Mouse (Mus musculus) heart, adult 2 months (tissue): ENCODE measurements around the gene Mrgbp. TPM values are rescaled to one million over a fixed set of nuclear protein-coding genes. Genes with fewer than 3 reads are reported as not detected.

Source experiments
- DNase-seq, 2 experiments: peaks; one replicate each; pipeline ENCODE4 v3.0.0; 2021
- H3K27ac ChIP-seq: fragments of 200-600 bp; 2 replicates; pipeline ENCODE4 v1.8.1; 2022
- H3K27me3 ChIP-seq: fragments of 200-500 bp; 2 replicates; pipeline ENCODE4 v1.6.1; 2012; ENCODE audit warnings: mild to moderate bottlenecking, low read length, inconsistent platforms, mixed read lengths; ENCODE audit not compliant: control insufficient read depth, insufficient read depth
- H3K36me3 ChIP-seq: fragments of 200-500 bp; 2 replicates; pipeline ENCODE4 v1.6.1; 2012; ENCODE audit warnings: low read length, inconsistent platforms; ENCODE audit not compliant: control insufficient read depth, insufficient read depth
- H3K4me1 ChIP-seq: fragments of 200-500 bp; 2 replicates; pipeline ENCODE4 v1.6.1; 2011; ENCODE audit warnings: low read length; ENCODE audit not compliant: control insufficient read depth, insufficient read depth
- H3K4me3 ChIP-seq: fragments of 200-600 bp; 2 replicates; pipeline ENCODE4 v1.8.1; 2022
- H3K79me2 ChIP-seq: fragments of 200-500 bp; replicated peaks from 2 replicates; pipeline ENCODE4 v1.6.1; 2012; ENCODE audit warnings: mild to moderate bottlenecking, inconsistent platforms, low read length, moderate library complexity, mixed read lengths; ENCODE audit not compliant: control insufficient read depth, insufficient read depth
- H3K9ac ChIP-seq: fragments of 200-500 bp; 2 replicates; pipeline ENCODE4 v1.6.1; 2012; ENCODE audit warnings: low read depth, mild to moderate bottlenecking, control low read depth, inconsistent platforms, low read length, mixed read lengths
- CTCF ChIP-seq: fragments of 200-600 bp; IDR thresholded peaks from 2 replicates; pipeline ENCODE4 v1.8.1; 2022; ENCODE audit warnings: antibody characterized with exemption, mild to moderate bottlenecking, moderate library complexity
- EP300 ChIP-seq: fragments of 200-500 bp; IDR thresholded peaks from 2 replicates; pipeline ENCODE4 v1.6.1; 2011; ENCODE audit warnings: low read depth, low read length, control low read depth; ENCODE audit not compliant: insufficient read depth
- POLR2A ChIP-seq: fragments of 200-500 bp; IDR thresholded peaks from 2 replicates; pipeline ENCODE4 v1.6.1; 2011; ENCODE audit warnings: mild to moderate bottlenecking, low read depth, low read length, control low read depth; ENCODE audit not compliant: insufficient read depth
- WGBS: fragments of 180-500 bp; shearing (Covaris S2); methylation state at CpG from one replicate; pipeline ENCODE4 v1.1.7; 2018; 5-methylcytosine and 5-hydroxymethylcytosine counted together
- intact Hi-C: fragments of 180-260 bp; cut with DNase I; formaldehyde crosslinking; loops from one replicate; pipeline ENCODE4 v1.15.1; 2025
- polyA plus RNA-seq: library from polyadenylated mRNA; depleted of rRNA; stranded (reverse); fragments of >200 nt; gene quantifications from 2 replicates; pipeline ENCODE4 v1.2.3, GENCODE M21; 2012
- total RNA-seq, 2 experiments: library from RNA; stranded (reverse); gene quantifications; 2 replicates each; pipeline ENCODE4 v1.2.3; 2021

The Mrgbp gene
- total and polyA plus RNA-seq, 3 experiments = 14.7 to 15.7 (median 15.5) TPM

DNA sequence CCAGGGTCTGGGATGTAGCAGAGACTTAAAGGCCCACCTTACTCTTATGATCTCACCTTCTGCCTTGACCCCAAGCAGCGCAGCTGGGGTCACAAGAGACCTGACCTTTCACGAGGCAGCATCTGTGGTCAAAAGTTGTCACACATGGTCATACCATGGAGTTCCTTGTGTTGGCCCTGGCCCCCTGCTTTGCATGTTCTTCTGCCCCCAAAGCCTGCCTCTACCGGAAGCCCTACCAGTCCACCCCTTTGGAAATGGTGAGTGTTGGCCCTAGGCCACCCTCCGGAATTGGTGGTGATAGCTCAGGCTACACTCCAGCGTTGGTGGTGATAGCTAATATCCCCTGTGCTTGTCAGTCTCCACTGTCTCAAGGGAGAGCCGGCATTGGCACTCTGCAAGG is 17.8 kb upstream of the Mrgbp start:
- H3K27me3 ChIP-seq = no peaks in the 10 kb centered on the region
- no peak for DNase-seq
- intact Hi-C loops = no loop called here
- no peaks in the 10 kb centered on the region for H3K4me1 ChIP-seq
- no peaks in the 10 kb centered on the region for H3K36me3 ChIP-seq
- H3K9ac ChIP-seq = no peak overlapping the region
- no peak overlapping the region for H3K4me3 ChIP-seq
- 47% methylated on average over 6 of the region's 6 CpGs for WGBS
- H3K79me2 ChIP-seq = no peaks in the 10 kb centered on the region
- TF ChIP-seq POLR2A (no peak), EP300 (no peak), CTCF (no peak)
- no peak overlapping the region for H3K27ac ChIP-seq

DNA sequence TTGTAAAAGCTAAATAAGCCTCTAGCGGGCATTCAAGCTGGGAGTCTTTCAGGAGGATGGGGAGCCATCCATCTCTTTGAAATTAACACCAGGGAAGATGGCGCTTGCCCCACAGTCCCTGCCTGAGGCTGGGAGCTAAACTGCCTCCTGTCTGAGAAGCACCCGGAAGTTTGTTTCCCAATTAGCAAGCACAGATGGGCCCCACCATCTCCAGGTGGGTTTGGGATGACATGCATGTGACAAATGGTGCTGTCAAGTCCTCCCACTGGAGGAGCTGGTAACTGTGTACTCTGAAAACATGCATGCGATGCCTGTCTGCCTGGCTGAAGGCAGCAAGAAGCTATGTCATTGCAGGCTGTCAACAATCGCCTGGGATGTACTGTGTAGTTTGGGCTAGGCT is 17.3 kb upstream of the Mrgbp start:
- Histone ChIP-seq H3K27ac (no peak overlapping the region), H3K27me3 (no peaks in the 10 kb centered on the region), H3K9ac (no peak overlapping the region), H3K4me1 (no peaks in the 10 kb centered on the region), H3K36me3 (no peaks in the 10 kb centered on the region), H3K4me3 (no peak overlapping the region), H3K79me2 (no peaks in the 10 kb centered on the region)
- intact Hi-C loops = no loop called here
- TF ChIP-seq EP300 (no peak), CTCF (no peak), POLR2A (no peak)
- 52% methylated on average over 5 of the region's 5 CpGs for WGBS
- DNase-seq = no peak

DNA sequence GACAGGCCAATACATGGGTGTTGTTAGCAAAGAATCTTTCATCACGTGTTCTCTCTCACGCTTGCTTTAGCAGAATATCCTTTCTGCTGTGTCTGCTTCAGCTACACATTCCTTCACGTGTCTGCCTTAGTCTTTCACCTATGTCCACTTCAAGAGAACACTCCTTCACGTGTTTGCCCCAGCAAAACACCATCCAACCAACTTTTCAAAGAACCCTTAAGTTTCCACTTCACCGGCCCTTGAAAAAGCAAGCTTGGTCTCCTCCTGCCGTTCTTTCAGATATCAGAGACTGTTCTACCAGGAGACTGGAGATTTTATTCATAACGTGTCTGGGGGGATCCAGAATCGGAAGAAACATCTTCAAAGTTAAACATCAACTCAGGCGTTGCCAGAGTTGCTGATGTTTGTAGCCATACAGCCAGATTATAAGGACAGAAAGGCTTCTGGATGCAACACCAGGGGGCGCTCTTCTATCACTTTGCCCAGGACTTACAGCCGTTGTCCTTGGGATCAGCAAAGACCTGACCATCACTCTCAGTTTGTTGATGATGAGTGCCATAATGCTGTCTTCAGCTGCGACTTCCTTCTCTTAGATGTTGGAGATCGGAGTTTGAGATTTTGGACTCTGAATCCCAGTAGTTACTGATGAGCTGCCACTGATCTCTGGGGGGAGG is 14.7 kb upstream of the Mrgbp start:
- TF ChIP-seq POLR2A (no peak), CTCF (peak; percentile 81)
- WGBS = 33% methylated on average over 13 of the region's 13 CpGs
- DNase-seq = peak; percentile 32 to 60
- H3K4me1 ChIP-seq = peaks cover 2% of the 10 kb centered on the region
- no peak overlapping the region for H3K9ac ChIP-seq
- no peak overlapping the region for H3K4me3 ChIP-seq
- no peaks in the 10 kb centered on the region for H3K79me2 ChIP-seq
- H3K36me3 ChIP-seq = no peaks in the 10 kb centered on the region
- no peaks in the 10 kb centered on the region for H3K27me3 ChIP-seq
- H3K27ac ChIP-seq = no peak overlapping the region
- intact Hi-C loops = loop anchor here (1.0 kb wide), 1 partner anchor 12 kb away; no protein-coding TSS in a partner anchor

DNA sequence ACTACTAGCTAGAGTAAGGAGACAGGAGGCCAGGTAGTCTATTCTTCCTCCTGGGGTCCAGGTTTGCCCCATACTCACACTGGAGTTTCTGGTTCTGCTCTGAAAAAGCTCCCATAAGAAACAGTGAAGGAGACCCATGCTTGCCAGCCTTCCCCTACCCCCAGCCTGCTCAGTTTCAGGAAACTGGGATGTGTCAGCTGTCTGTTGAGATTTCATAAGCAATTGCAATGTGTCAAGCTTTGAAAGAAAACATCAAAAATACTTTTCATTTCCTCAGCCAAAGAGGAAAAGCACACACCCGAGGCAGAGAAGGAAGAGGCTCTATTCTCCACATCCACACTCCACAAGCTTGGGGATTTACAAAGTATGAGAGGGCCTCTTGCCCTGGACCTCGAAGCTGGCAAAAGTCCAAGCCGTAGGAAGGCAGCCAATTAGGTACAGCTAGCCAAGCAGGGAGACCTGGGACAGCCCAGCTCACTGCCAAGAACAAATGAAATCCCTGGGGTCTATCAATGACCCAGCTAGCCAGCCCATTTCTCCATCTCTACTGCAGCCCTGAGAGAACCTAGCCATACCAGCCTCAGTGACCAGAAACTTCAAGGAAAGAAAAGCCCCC is 12.0 kb upstream of the Mrgbp start:
- H3K36me3 ChIP-seq = no peaks in the 10 kb centered on the region
- no peaks in the 10 kb centered on the region for H3K27me3 ChIP-seq
- DNase-seq = peak; percentile 71 to 77
- intact Hi-C loops = no loop called here
- TF ChIP-seq CTCF (no peak), EP300 (no peak), POLR2A (no peak)
- H3K4me1 ChIP-seq = peaks cover 2% of the 10 kb centered on the region
- no peak overlapping the region for H3K4me3 ChIP-seq
- H3K9ac ChIP-seq = no peak overlapping the region
- H3K79me2 ChIP-seq = no peaks in the 10 kb centered on the region
- 9% methylated on average over 3 of the region's 3 CpGs for WGBS
- H3K27ac ChIP-seq = no peak overlapping the region

DNA sequence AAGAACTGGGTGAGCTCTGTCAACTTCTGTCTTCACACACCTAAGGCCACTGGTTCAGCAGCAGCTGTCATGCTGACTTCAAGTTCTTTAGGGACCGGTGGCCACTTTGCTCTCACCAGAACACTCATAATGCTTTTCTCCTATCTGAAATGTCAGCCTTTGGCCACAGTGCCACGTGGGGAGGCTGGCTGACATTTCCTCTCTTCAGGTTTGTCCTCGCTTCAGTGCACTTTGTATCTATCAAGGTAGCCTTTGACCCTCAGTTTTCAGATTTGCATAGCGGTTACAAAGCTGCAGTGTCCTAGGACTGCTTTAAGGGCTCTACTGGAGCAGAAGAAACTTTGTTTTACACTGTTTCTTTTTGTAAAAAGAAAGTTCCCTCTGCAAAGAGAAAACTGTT is 4.6 kb upstream of the Mrgbp start:
- 46% methylated on average over 4 of the region's 4 CpGs for whole genome bisulfite sequencing
- intact Hi-C loops = no loop called here

DNA sequence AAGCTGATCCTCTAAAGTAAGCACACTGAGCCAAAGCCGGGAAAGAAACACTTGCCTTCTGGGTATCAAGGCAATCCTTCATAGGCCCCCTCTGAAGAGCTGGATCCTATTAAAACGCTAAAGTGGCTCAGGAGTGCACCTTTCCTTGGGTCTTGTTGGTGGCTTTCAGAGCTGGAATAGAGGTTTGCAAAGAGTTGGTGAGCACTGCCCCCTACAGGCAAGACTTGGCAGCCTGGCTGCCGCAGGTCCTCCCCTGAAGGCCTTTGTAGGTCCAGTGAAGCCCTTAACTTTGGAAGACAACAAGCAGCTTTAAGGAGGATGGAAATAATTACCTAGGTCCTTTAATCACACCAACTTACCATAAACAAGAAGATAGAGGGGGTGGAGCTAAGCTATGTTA is 2.4 kb upstream of the Mrgbp start:
- H3K36me3 ChIP-seq = no peaks in the 10 kb centered on the region
- DNase-seq = peak; percentile 57 to 77
- H3K4me3 ChIP-seq = no peak overlapping the region
- WGBS = 8% methylated on average over 3 of the region's 3 CpGs
- intact Hi-C loops = loop anchor here (1.0 to 2.0 kb wide), 3 partner anchors 12 to 224 kb away; no protein-coding TSS in a partner anchor
- TF ChIP-seq CTCF = peak; percentile 98
- TF ChIP-seq EP300 = peak; percentile 79; the same call in 1 of the 2 replicates
- TF ChIP-seq POLR2A = no peak
- no peak overlapping the region for H3K27ac ChIP-seq
- H3K27me3 ChIP-seq = no peaks in the 10 kb centered on the region
- peaks cover 4% of the 10 kb centered on the region for H3K4me1 ChIP-seq
- no peak overlapping the region for H3K9ac ChIP-seq
- no peaks in the 10 kb centered on the region for H3K79me2 ChIP-seq

More for the DNA sequence above, 4.6 kb upstream of the Mrgbp start:
- no peaks in the 10 kb centered on the region for H3K4me1 ChIP-seq
- H3K79me2 ChIP-seq = no peaks in the 10 kb centered on the region
- no peaks in the 10 kb centered on the region for H3K36me3 ChIP-seq
- DNase-seq = no peak
- no peak for TF ChIP-seq CTCF
- no peak for TF ChIP-seq EP300
- no peak for TF ChIP-seq POLR2A
- H3K27ac ChIP-seq = no peak overlapping the region
- H3K4me3 ChIP-seq = no peak overlapping the region
- H3K9ac ChIP-seq = no peak overlapping the region
- no peaks in the 10 kb centered on the region for H3K27me3 ChIP-seq
